ENCODE assay signal across 33 mouse cellular contexts in genomic region chr11:46421086-46421888, GRCm38 (mm10). TPM values are rescaled to one million over a fixed set of nuclear protein-coding genes. Genes with fewer than 3 reads are reported as not detected.
DNase-seq lines count a peak whose midpoint lies in the region; ATAC-seq and TF ChIP-seq lines count a peak whose summit lies in the region.
"Had no signal": no experiment of that assay in that cellular context is flagged by ENCODE, and none has a peak within 500 bp of the region (broad histone marks: within the 10 kb centered on the region; RNA-seq: fewer than 3 reads in every experiment).

No protein-coding gene starts in this region.

- TF ChIP-seq CTCF in kidney, adult 2 months (conservative IDR thresholded peaks at IDR 0.05; ENCODE audit: insufficient read depth, insufficient read length, low read depth, low read length) = no peak

- H3K4me2 ChIP-seq in hindbrain, embryonic 16.5 days (ENCODE audit: low read length) = no peak overlapping the region
- H3K4me2 ChIP-seq: forebrain, embryonic 13.5 days; hindbrain, embryonic 13.5 days; liver, embryonic 15.5 days; lung, embryonic 15.5 days; midbrain, embryonic 11.5 days; neural tube, embryonic 12.5 days had no signal

- H3K4me1 ChIP-seq in kidney, adult 2 months (ENCODE audit: control insufficient read depth, insufficient read depth, low read length) = no peaks in the 10 kb centered on the region
- H3K4me1 ChIP-seq in hindbrain, embryonic 16.5 days (ENCODE audit: control insufficient read depth, insufficient read depth, low read depth, low read length) = no peaks in the 10 kb centered on the region
- H3K4me1 ChIP-seq: forebrain, embryonic 13.5 days; hindbrain, embryonic 13.5 days; liver, embryonic 15.5 days; lung, embryonic 15.5 days; neural tube, embryonic 12.5 days had no signal

- peak; percentile 87 for ATAC-seq in CD4-positive, CD25-positive, alpha-beta regulatory T cell, adult 4 months
- ATAC-seq in inflammation-experienced regulatory T-cells, adult 6 months = peak; percentile 87
- ATAC-seq in hindbrain, embryonic 16.5 days = no peak
- ATAC-seq: forebrain, embryonic 13.5 days; midbrain, embryonic 16.5 days had no signal

- DNase-seq in CD4-positive helper T cell, adult 2 months (ENCODE audit: low read depth, low spot score) = peak; percentile 73
- peak; percentile 59 to 65 for DNase-seq in thymus, postnatal 10 days (ENCODE audit: low spot score in 2 of 2)
- no peak for DNase-seq in kidney, postnatal 36 days
- no peak for DNase-seq in frontal cortex, postnatal 25 days (ENCODE audit: low spot score in 2 of 2)
- DNase-seq in kidney, adult 2 months = no peak
- DNase-seq: adrenal gland, adult 2 months; adrenal gland, postnatal 36 days; cerebellum, adult 2 months; cerebellum, postnatal 25 days; gastrocnemius, adult 2 months; gastrocnemius, postnatal 36 days; heart, adult 2 months; heart, postnatal 4 days; kidney, adult 18-20 months; liver; right cerebral cortex, adult 18-20 months; spleen, adult 18-20 months had no signal

- no peak for TF ChIP-seq POLR2A in kidney, adult 2 months (IDR thresholded peaks at IDR 0.05; ENCODE audit: low read depth, low read length)

- H3K36me3 ChIP-seq in kidney, adult 2 months (ENCODE audit: control insufficient read depth, insufficient read depth, low read length) = no peaks in the 10 kb centered on the region
- no peaks in the 10 kb centered on the region for H3K36me3 ChIP-seq in hindbrain, embryonic 16.5 days (ENCODE audit: control insufficient read depth, insufficient read depth, low read length)
- H3K36me3 ChIP-seq: hindbrain, embryonic 13.5 days; liver, embryonic 15.5 days; lung, embryonic 15.5 days; neural tube, embryonic 12.5 days had no signal

- no peaks in the 10 kb centered on the region for H3K27me3 ChIP-seq in kidney, adult 2 months (replicated peaks; ENCODE audit: control insufficient read depth, insufficient read depth, low read length)
- no peaks in the 10 kb centered on the region for H3K27me3 ChIP-seq in hindbrain, embryonic 16.5 days (replicated peaks; ENCODE audit: control insufficient read depth, insufficient read depth, low read length)
- H3K27me3 ChIP-seq: forebrain, embryonic 13.5 days; hindbrain, embryonic 13.5 days; liver, embryonic 15.5 days; lung, embryonic 15.5 days; neural tube, embryonic 12.5 days had no signal

- no peak overlapping the region for H3K4me3 ChIP-seq in kidney, adult 2 months (ENCODE audit: insufficient read depth, low read depth, low read length)
- H3K4me3 ChIP-seq in hindbrain, embryonic 16.5 days (ENCODE audit: low read length) = no peak overlapping the region
- H3K4me3 ChIP-seq: forebrain, embryonic 13.5 days; gastrocnemius, adult 2 months; heart, adult 2 months; hindbrain, embryonic 13.5 days; liver, embryonic 15.5 days; lung, embryonic 15.5 days; neural tube, embryonic 12.5 days had no signal

- 77% methylated on average over 8 of the region's 8 CpGs for WGBS in kidney, adult 2 months
- WGBS in hindbrain, embryonic 16.5 days = 86% methylated on average over 8 of the region's 8 CpGs

- no peaks in the 10 kb centered on the region for H3K9me3 ChIP-seq in hindbrain, embryonic 16.5 days (ENCODE audit: control insufficient read depth, low read length)
- H3K9me3 ChIP-seq: forebrain, embryonic 13.5 days; hindbrain, embryonic 13.5 days; liver, embryonic 15.5 days; lung, embryonic 15.5 days; neural tube, embryonic 12.5 days had no signal

- H3K9ac ChIP-seq in hindbrain, embryonic 16.5 days (ENCODE audit: low read depth, low read length) = no peak overlapping the region
- H3K9ac ChIP-seq: forebrain, embryonic 13.5 days; hindbrain, embryonic 13.5 days; liver, embryonic 15.5 days; lung, embryonic 15.5 days; neural tube, embryonic 12.5 days had no signal

- no peak overlapping the region for H3K27ac ChIP-seq in kidney, adult 2 months (ENCODE audit: insufficient read depth, low read depth, low read length)
- H3K27ac ChIP-seq in hindbrain, embryonic 16.5 days (ENCODE audit: low read depth, low read length) = no peak overlapping the region
- H3K27ac ChIP-seq: forebrain, embryonic 13.5 days; gastrocnemius, adult 2 months; heart, adult 2 months; hindbrain, embryonic 13.5 days; liver, embryonic 15.5 days; lung, embryonic 15.5 days; neural tube, embryonic 12.5 days had no signal

RNA-seq across cellular contexts. Expression of gene Med7, which starts 15.4 kb away (rescaled TPM):
- polyA plus RNA-seq in CD4-positive, CD25-positive, alpha-beta regulatory T cell, adult 4 months (2017; shearing (Covaris generic)) = 10 to 100 TPM; 32.6 to 42.0 TPM
- polyA plus RNA-seq in inflammation-experienced regulatory T-cells, adult 6 months (2017; shearing (Covaris generic)) = 10 to 100 TPM; 35.9 to 39.6 (median 37.9) TPM
- 15.1 and 16.5 TPM in 2 replicates for polyA plus RNA-seq in kidney, adult 2 months (2012; rRNA removed)
- polyA plus RNA-seq in hindbrain, embryonic 16.5 days (2015; fragmentation: Nextera tagmentation; extraction: Ambion mirVana) = 59.2 and 59.8 TPM in 2 replicates

RNA-seq across cellular contexts. Expression of gene Fam71b, which starts 24.9 kb away (rescaled TPM):
- under 1 TPM in 1 of 2 experiments, not detected in 1; 0.28 TPM for polyA plus RNA-seq in CD4-positive, CD25-positive, alpha-beta regulatory T cell, adult 4 months (2017; shearing (Covaris generic))
- under 1 TPM in 1 of 3 experiments, not detected in 2; 0.69 TPM for polyA plus RNA-seq in inflammation-experienced regulatory T-cells, adult 6 months (2017; shearing (Covaris generic))
- polyA plus RNA-seq in kidney, adult 2 months (2012; rRNA removed) = 0.10 and 0.38 TPM in 2 replicates
- not detected in 2 replicates for polyA plus RNA-seq in hindbrain, embryonic 16.5 days (2015; fragmentation: Nextera tagmentation; extraction: Ambion mirVana)
- polyA plus RNA-seq: adrenal gland, adult 2 months; brain, embryonic 14.5 days; cerebellum, adult 2 months; embryonic facial prominence, embryonic 11.5 days; forebrain, embryonic 13.5 days; heart, embryonic 14.5 days; hindbrain, embryonic 13.5 days; intestine, embryonic 14.5 days; kidney, embryonic 16.5 days; limb, embryonic 11.5 days; liver, embryonic 15.5 days; midbrain, embryonic 11.5 days; midbrain, embryonic 16.5 days; neural tube, embryonic 12.5 days had no signal

RNA-seq across cellular contexts. Expression of gene Itk, which starts 32.0 kb away (rescaled TPM):
- polyA plus RNA-seq in CD4-positive, CD25-positive, alpha-beta regulatory T cell, adult 4 months (2017; shearing (Covaris generic)) = 100 to 1,000 TPM; 152 to 211 TPM
- 100 to 1,000 TPM in 2 of 3 experiments, 10 to 100 TPM in 1; 82.4 to 182 (median 158) TPM for polyA plus RNA-seq in inflammation-experienced regulatory T-cells, adult 6 months (2017; shearing (Covaris generic))
- polyA plus RNA-seq in kidney, adult 2 months (2012; rRNA removed) = 0.16 and 1.8 TPM in 2 replicates
- 0.09 TPM in 1 of 2 replicates, not detected in the other for polyA plus RNA-seq in hindbrain, embryonic 16.5 days (2015; fragmentation: Nextera tagmentation; extraction: Ambion mirVana)
- polyA plus RNA-seq: embryonic facial prominence, embryonic 11.5 days; forebrain, embryonic 13.5 days; heart, embryonic 14.5 days; hindbrain, embryonic 13.5 days; limb, embryonic 11.5 days; midbrain, embryonic 11.5 days; midbrain, embryonic 16.5 days; neural tube, embryonic 12.5 days had no signal

RNA-seq across cellular contexts. Expression of gene Havcr2, which starts 33.4 kb away (rescaled TPM):
- 1 to 10 TPM; 2.8 to 3.3 TPM for polyA plus RNA-seq in CD4-positive, CD25-positive, alpha-beta regulatory T cell, adult 4 months (2017; shearing (Covaris generic))
- polyA plus RNA-seq in inflammation-experienced regulatory T-cells, adult 6 months (2017; shearing (Covaris generic)) = 10 to 100 TPM in 1 of 3 experiments, 1 to 10 TPM in 2; 1.6 to 47.0 (median 2.3) TPM
- 0.19 and 0.25 TPM in 2 replicates for polyA plus RNA-seq in kidney, adult 2 months (2012; rRNA removed)
- polyA plus RNA-seq in hindbrain, embryonic 16.5 days (2015; fragmentation: Nextera tagmentation; extraction: Ambion mirVana) = 0.21 and 0.32 TPM in 2 replicates
- polyA plus RNA-seq: embryonic facial prominence, embryonic 11.5 days had no signal

Comparison
In these comparisons a context has a peak if more than half of its experiments do, and no peak if none do; other contexts are left out.
1. DNase-seq: peak in CD4-positive helper T cell, adult 2 months (single experiment) and thymus, postnatal 10 days (2 of 2); none in kidney, postnatal 36 days (0 of 2), frontal cortex, postnatal 25 days (0 of 2) and kidney, adult 2 months (single experiment).
2. RNA of gene Itk, which starts 32.0 kb away (polyA plus RNA-seq): 152 to 211 TPM in CD4-positive, CD25-positive, alpha-beta regulatory T cell, adult 4 months and 82.4 to 182 TPM in inflammation-experienced regulatory T-cells, adult 6 months; 0.16 to 1.8 TPM in kidney, adult 2 months and 0.09 TPM in hindbrain, embryonic 16.5 days; every median in the first group is over 10 times any median in the second.